Mouse (Mus musculus) adrenal gland, postnatal 36 days (tissue): ENCODE results near the gene Ulk4. TPM values are rescaled to one million over a fixed set of nuclear protein-coding genes. Genes with fewer than 3 reads are reported as not detected.
A peak's percentile ranks its signal among the peaks of the same experiment; 100 is the strongest.

Experiments used
- DNase-seq, 2 experiments: peaks; one replicate each; pipeline ENCODE4 v3.0.0; 2021; ENCODE audit warnings: mixed read lengths in 1 of 2
- total RNA-seq, 2 experiments: library from RNA; stranded (reverse); gene quantifications; 2 replicates each; pipeline ENCODE4 v1.2.3; 2021

Gene Ulk4
- total RNA-seq, 2 experiments from 2014 or later = 1.7 to 1.9 TPM

DNA sequence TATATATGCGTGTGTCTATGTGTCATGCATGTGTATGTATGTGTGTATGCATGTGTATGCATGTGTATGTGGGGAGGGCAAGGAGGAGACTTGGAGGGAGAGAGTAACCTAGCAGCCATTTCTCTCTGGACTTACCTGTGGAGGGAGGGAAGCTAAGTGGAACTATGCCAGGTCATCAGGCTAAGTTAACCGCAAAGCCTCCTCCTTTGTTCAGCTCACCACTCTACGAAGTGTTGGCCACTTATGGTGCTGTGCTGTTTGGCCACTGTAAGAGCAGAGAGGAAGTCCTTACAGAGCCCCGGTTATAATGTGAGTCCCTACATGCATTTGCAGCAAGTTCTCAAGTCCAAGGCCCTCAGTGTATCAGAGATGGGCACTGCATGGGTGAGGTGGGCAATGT, 300.1 kb downstream of the Ulk4 start:
- DNase-seq = no peak

DNA sequence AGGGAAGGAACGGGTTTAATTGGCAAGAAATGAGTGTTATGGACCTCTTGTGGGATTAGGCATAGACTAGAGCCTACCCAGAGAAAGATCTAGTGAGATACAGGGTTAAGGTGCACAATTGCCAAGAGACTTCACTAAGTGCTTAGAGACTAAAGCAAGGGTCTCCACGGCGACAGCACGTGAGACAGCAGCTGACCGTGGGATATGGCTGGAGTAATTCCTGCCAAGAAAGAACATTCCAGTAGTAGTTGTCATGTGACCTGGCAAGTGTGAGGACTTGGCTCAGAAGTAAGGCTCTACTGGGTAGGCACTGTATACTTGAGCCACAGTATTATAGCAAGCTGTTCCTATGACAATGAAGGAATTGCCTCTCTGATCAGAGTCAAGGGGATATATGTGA, 300.8 kb downstream of the Ulk4 start:
- DNase-seq = no peak

DNA sequence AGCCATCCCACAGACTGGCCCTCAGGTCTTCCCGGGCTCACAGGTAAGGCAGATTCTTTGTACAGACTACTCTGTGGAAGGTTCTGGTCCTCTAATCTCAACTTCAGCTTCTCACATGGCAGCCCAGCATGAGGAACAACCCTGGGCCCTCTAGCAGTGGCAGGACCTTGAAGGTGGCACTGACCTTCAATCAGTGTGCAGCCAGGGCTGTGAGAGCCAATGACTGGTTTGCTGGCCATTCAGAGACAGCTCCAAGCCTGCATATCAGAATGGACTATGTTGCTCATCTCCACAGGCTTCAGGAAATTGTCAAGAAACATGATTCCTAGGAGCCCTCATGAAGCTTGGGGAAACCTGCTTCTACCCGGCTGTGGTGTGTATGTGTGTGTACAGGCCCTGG, 302.8 kb downstream of the Ulk4 start:
- peak; percentile 51 to 59 for DNase-seq

DNA sequence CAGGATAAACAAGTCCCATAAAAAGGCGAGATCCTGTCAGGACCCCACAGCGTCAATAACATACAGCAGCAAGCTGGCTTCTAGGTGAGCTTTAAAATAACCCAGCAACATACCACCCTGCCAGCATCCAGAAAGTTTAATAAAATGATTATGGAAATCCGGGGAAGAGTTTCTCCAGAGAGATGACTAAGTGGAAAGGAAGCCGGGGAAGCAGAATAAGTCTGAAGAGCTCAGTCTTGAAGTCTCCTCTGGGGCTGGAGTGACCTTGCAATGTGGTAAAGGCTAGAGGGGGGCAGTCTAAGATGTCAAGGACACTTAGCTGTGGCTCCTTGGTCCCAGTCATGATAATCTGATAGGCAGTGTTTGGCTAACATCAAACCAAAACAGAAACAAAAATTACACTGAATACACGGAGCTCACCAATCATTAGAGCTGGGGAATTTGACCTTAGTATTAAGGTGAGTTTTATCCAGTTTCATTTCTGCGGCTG, 303.9 kb downstream of the Ulk4 start:
- DNase-seq = no peak

- peak; percentile 33 to 49 for DNase-seq
These were observed 312.0 kb downstream of the Ulk4 start for GRCm38 (mm10) chr9:120965007-120965406.

DNA sequence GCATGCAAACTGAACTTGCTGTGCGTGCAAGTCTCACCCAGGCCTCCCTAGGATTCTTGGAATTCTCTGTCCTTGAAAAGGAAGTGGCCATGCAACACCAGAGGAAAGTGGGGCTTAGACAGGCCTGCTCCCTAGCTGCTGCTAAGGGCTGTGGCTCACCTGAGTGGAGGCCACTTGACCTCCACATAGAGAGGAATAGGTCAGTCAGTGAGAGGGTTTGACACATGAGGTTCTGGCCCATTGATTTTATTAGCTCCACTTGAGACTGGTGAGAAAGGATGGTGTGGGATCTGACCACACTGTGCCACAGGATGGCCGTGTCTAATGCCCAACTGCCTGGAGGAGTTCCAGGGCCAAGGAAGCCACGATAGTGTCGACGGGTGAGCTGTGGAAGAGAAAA, 312.8 kb downstream of the Ulk4 start:
- no peak for DNase-seq

DNA sequence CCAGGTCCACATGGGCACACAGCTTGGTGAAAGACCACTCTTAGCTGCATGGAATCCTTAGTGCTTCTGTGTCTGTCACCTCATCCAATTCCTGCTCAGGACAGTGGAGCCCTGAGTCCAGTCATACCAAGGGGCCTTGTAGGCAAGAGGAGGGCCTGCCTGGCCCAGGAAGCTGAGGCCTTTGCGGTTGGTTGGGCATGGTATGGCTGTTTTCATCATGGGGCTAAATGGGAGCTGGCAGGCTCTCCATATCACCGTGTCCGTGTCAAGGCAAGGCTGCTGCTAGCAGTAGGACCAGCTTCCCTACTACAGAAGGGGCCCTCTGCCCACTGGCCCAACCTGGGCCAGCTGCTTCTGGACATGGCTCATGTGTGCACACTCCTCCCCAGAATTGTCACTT, 313.3 kb downstream of the Ulk4 start:
- DNase-seq = no peak

DNA sequence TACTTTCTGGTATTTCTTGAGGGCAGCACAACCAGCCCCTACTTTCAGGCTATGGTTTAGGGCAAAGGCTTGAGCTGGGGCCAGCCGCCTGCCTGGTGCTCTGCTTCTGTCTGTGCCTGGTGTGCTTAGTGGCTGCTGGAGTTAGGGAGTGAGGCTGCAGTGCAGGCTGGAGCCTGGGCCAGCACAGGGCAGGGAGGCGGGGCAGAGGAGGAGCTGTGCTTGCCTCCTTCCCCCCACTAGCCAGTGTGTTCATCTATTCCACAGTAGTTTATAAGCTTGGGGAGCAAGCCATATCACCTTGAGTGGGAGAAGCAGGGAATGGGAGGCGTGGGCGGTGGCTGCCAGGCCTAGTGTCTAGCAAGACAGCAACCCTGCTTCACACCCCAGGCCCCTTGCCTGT, 313.9 kb downstream of the Ulk4 start:
- no peak for DNase-seq

- no peak for DNase-seq
These were observed 314.9 kb downstream of the Ulk4 start for GRCm38 (mm10) chr9:120961969-120962700.

GRCm38 (mm10) chr9:120961466-120961865, 315.5 kb downstream of the Ulk4 start:
- no peak for DNase-seq

GRCm38 (mm10) chr9:120960611-120961010, 316.4 kb downstream of the Ulk4 start:
- DNase-seq = no peak

DNA sequence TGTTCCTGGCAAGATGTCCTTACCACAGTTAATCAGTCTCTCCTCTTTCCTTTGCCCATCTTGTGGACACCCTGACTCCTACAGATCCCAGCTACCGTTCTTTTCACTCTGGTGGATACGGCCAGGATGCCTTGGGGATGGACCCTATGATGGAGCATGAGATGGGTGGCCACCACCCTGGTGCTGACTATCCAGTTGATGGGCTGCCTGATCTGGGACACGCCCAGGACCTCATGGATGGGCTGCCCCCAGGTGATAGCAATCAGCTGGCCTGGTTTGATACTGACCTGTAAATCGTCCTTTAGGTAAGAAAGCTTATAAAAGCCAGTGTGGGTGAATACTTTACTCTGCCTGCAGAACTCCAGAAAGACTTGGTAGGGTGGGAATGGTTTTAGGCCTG, 317.8 kb downstream of the Ulk4 start:
- DNase-seq = no peak

DNA sequence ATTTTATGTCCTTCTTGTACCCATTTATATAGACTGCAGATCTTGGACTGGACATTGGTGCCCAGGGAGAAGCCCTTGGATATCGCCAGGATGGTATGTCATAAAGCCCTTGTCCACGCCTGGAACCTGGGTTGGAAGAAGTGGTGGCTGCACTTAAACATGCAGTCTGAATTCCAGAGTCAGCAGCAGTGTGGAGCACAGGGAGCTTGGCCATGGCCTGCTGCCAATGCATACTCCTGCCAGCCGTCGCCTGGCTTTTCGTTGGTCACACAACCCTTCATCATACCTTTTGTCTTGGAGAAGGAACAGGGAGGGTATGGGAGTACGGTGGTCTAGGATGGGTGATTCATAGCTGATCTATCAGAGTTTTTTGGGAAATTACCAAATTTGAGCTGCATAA, 318.4 kb downstream of the Ulk4 start:
- DNase-seq = peak in 1 of 2 experiments; percentile 42

DNA sequence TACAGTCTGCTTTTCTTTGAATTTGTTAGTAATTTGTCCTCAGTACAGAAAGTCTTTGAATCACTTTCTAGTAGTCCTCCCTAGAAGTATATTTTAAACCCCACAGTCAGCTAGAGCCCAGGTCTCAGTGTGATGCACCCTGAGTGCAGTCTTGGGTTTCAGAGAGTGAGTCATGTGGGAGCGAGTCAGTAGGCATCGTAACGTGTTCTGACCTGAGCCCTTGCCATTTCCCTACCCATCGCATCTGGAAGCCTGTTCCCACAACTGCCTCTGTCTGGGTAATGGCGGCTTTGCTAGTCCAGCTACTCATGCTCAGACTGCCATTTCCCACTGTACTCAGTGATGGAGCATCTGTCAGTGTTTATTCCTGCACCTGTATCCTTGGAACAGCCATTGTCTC, 318.9 kb downstream of the Ulk4 start:
- no peak for DNase-seq

GRCm38 (mm10) chr9:120951947-120952346, 325.1 kb downstream of the Ulk4 start:
- DNase-seq = no peak

GRCm38 (mm10) chr9:120950761-120951160, 326.2 kb downstream of the Ulk4 start:
- no peak for DNase-seq

DNA sequence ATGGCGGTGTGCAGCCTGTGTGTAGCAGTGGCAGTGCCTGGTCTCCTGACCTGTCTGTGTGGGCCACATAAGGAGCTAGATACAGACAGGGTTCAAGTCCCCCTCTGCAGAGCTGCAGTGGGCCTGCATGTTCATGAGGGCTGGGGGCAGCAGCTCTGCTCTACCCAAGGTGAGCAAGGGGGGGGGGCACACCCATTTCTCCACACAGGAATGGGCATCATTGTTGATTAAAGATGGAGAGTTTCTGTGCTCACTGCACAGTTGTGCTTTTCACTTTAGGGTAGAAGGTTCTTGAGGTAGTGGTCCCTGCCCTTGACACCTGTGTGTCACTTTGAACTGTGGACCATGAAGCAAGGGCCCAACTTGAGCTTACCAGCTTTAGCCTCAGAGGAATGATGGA, 328.2 kb downstream of the Ulk4 start:
- no peak for DNase-seq

DNA sequence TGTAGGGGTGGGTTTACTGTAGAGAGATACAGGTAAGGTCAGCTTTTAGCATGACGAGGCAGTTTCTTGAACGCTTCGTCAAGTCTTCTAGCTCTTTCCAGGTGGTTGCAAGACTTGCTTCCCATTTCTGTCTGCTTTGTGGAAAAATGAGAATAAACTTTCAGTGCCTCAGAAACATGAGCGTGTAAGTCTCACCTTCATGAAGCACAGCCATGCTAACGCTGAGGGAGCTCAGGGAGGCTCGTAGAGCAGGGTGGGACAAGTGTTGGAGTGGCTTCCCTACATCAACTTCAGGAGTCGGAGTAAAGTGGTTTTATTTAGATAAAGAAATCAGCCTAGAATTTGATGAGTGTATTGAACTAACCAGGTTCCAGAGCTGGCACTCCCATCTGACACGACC, 330.9 kb downstream of the Ulk4 start:
- DNase-seq = no peak

GRCm38 (mm10) chr9:120944211-120944610, 332.8 kb downstream of the Ulk4 start:
- DNase-seq = no peak

DNA sequence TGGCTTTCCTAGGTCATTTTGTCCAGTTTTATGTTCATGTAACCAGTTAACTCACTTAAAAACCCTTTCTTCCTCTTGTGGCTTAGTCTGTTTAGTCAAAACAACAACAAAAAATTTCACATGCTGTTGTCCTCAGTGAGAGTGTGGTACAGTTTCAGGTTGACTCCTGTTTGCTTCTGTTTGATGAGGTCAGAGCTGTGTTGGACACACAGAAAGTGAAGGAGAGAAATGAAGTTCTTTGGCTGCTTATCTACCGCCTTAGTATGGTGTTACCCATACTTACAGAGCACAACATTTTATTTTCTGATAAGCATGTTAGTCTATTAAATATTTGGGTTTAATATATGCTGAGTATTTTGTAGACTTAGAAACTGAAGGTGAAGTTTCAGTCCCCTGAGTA, 333.2 kb downstream of the Ulk4 start:
- DNase-seq = no peak

DNA sequence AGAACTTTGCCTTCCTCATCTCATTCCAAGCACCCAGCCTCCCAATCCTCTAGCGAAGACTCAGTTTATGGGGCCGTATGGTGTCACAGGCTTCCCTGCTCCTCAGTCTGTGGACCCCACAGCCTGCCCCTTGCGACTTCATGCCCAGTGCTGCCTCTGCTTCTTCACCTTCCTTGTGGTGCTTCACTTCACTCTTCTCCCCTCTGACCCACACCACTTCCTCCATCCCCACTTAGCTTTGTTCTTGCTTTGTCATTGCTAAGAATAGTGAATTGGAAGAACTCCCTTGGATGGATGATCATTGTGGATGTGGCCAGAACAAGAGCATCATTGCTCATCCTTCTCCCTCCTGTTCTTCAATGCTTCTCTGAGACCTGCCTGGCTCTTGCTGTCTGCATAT, 336.1 kb downstream of the Ulk4 start:
- no peak for DNase-seq

DNA sequence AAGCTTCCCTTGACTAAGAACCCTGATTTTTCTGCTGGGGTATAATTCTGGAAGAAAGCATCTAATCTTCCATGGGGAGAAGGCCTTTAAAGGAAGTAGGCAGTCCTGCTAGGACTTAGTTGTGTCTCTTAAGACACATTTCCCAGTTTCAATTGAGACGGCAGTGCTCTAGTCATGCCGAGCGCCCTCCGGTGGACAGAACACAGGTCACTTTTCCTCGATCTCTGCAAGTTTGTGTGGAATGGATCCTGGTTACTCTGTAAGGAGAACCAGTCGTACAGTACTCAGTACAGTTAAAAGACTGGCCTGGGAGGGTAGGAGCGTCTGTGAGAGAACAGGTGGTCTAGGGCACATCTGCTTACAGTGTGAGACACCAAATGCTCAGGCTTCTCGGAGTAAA, 340.6 kb downstream of the Ulk4 start:
- peak; percentile 76 to 80 for DNase-seq

DNA sequence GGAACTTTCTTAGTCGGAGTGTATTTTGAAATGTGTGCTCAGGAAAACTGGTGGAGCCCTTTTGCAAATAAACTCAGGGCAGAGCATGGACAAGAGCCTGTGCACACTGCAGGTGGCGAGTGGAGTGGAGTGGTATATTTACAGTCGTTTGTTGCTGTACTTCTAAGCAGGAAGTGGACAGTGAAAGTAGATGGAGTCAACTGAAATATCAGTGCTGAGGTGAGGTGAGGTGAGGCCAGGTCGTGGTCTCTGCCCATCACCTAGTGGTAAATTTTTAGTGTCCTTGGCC, 341.4 kb downstream of the Ulk4 start:
- no peak for DNase-seq

GRCm38 (mm10) chr9:120934821-120935633, 342.0 kb downstream of the Ulk4 start:
- DNase-seq = peak; percentile 28 to 44
